Mouse (Mus musculus): ENCODE data around the gene Kif21a. TPM values are rescaled to one million over a fixed set of nuclear protein-coding genes. Genes with fewer than 3 reads are reported as not detected.
A peak's percentile ranks its signal among the peaks of the same experiment; 100 is the strongest.

The Kif21a gene
- polyA plus RNA-seq, 1 experiment from 2014 or later, result 56.3 TPM

DNA sequence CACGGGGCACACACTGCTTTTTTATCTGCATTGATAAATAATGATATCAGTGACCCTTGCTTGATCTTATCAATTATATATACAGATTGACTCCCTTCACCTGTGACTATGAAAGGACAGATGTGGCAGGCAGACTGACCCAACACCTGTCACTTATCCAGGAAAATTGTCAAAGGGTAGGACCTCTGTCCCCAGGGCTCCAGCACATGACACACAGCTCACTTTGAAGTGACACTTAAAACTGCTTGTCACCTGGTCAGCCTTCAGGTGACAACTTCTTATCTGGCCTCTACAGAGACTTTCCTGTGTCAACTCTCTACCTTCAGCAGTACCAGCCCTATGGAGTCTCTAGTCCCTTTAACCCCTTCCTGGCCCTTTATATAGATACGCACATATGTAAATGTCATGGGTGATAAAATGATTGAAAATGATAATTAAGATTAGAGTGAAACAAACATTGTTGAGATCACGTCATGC is 7.2 kb upstream of the Kif21a start:
- H3K4me2 ChIP-seq (replicated peaks; ENCODE audit: low read depth, low read length), result no peak overlapping the region
- no peak overlapping the region for H3K9ac ChIP-seq (ENCODE audit: low read depth, low read length)
- no peaks in the 10 kb centered on the region for H3K9me3 ChIP-seq (ENCODE audit: control insufficient read depth, low read length)
- DNase-seq (ENCODE audit: low spot score) (no peak), ATAC-seq (ENCODE audit: low FRiP score) (peak; percentile 8)
- peaks cover 3% of the 10 kb centered on the region; the same call in 1 of the 2 replicates for H3K4me1 ChIP-seq (replicated peaks; ENCODE audit: control insufficient read depth, insufficient read depth, low read length)
- WGBS, result 54% methylated on average over 3 of the region's 3 CpGs
- no peaks in the 10 kb centered on the region for H3K27me3 ChIP-seq (ENCODE audit: control insufficient read depth, insufficient read depth, low read length)
- no peaks in the 10 kb centered on the region for H3K36me3 ChIP-seq (ENCODE audit: control insufficient read depth, insufficient read depth, low read length)
- 0 out of 2 replicates have a peak overlapping the region, but pooled peaks have one; percentile 18 for H3K27ac ChIP-seq (ENCODE audit: low read depth, low read length)
- H3K4me3 ChIP-seq (ENCODE audit: low read depth, low read length), result no peak overlapping the region

DNA sequence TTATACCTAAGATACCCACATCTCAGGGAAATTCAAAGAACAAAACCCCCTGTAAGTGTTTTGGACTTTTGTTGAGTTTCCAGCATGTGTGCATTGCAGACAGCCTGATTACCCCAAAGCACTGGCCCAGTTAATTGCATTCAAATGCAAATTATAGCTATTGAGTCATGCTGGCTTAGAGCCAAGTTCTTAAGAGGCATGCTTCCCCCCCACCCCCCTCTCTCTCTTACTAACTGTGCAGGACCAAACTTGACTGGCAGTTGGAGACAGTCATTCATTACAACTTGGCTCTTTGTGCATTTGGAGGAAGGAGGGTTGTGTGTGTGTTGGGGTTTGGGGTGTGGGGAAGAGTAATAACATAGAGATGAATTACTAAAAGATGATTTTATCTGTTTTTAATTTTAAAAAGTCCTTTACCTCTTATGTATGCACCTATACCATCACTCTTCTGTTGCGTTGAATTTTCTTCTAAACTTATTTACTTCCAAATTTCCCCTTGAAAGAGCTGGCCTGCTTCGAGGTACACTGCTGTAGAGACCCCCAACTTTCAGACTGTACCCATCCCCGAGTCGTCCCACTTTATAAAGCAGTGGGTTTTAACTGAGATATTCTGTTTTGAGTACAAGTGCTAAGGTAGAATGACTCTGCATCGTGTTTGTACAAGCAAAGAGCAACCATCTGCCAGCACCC is 6.6 kb upstream of the Kif21a start:
- peaks cover 3% of the 10 kb centered on the region; the same call in 1 of the 2 replicates for H3K4me1 ChIP-seq (replicated peaks; ENCODE audit: control insufficient read depth, insufficient read depth, low read length)

DNA sequence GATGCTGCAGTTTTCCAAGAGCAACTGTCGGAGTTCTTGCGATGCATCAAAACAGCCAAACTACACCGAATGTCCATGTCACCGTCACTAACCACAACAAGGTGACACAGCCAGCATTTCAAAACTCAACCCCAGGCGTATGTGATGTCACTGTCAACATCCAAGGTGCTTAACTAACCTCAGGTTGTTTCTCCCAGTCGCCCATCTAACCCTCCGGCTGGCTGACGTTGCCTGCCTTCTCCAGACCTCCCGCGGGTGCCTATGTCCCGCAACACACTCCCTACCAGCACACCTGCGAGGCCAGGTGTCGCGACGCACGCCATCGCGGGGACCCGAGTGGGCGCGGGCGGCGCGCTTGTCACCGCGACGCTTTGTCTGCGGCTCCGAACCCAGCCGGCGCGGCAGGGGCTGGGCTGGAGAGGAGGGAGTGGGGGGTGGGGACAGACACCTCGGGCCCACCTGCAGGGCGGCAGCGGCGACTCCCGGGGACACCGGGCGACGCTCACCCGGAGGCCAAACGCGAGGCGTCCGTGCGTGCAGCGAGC is 725 bp downstream of the Kif21a start:
- Histone ChIP-seq H3K4me2 (replicated peaks; ENCODE audit: low read depth, low read length) (peak overlapping the region; percentile 87), H3K9me3 (ENCODE audit: control insufficient read depth, low read length) (no peaks in the 10 kb centered on the region), H3K27me3 (ENCODE audit: control insufficient read depth, insufficient read depth, low read length) (no peaks in the 10 kb centered on the region), H3K4me3 (ENCODE audit: low read depth, low read length) (peak overlapping the region; percentile 98), H3K36me3 (ENCODE audit: control insufficient read depth, insufficient read depth, low read length) (no peaks in the 10 kb centered on the region), H3K4me1 (replicated peaks; ENCODE audit: control insufficient read depth, insufficient read depth, low read length) (0 out of 2 replicates have a peak, but pooled peaks cover 2% of the 10 kb centered on the region), H3K9ac (ENCODE audit: low read depth, low read length) (peak overlapping the region; percentile 96), H3K27ac (ENCODE audit: low read depth, low read length) (peak overlapping the region; percentile 100)
- WGBS, result 2% methylated on average over 38 of the region's 47 CpGs
- peak; percentile 50 for ATAC-seq (ENCODE audit: low FRiP score)
- peak; percentile 62 for DNase-seq (ENCODE audit: low spot score)

More for the DNA sequence above, 6.6 kb upstream of the Kif21a start:
- Histone ChIP-seq H3K9ac (ENCODE audit: low read depth, low read length) (no peak overlapping the region), H3K9me3 (ENCODE audit: control insufficient read depth, low read length) (no peaks in the 10 kb centered on the region), H3K27me3 (ENCODE audit: control insufficient read depth, insufficient read depth, low read length) (no peaks in the 10 kb centered on the region), H3K36me3 (ENCODE audit: control insufficient read depth, insufficient read depth, low read length) (no peaks in the 10 kb centered on the region), H3K4me3 (ENCODE audit: low read depth, low read length) (no peak overlapping the region), H3K27ac (ENCODE audit: low read depth, low read length) (0 out of 2 replicates have a peak overlapping the region, but pooled peaks have one; percentile 18), H3K4me2 (replicated peaks; ENCODE audit: low read depth, low read length) (no peak overlapping the region)
- DNase-seq (ENCODE audit: low spot score) (peak; percentile 81), ATAC-seq (ENCODE audit: low FRiP score) (peak; percentile 86)
- 40% methylated on average over 5 of the region's 5 CpGs for WGBS

DNA sequence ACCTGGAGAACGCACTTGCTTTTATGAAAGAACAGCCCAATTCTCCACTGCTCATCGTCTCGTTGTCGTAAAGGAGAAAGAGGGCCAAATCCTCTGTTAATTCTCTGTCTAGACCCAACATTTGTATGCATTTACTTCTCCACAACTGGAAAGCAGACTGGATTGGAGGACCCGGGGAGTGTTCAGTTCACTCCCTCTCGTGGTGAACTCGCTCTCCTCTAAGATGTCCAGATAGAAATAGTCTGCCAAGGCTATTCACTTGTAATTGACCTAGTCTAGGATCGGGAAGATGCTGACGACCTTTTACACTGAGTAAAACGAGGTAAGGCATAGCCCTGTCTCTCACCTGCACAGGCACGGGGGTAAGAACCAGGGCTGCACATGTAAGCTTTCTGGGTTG is 2.1 kb downstream of the Kif21a start:
- Histone ChIP-seq H3K27me3 (ENCODE audit: control insufficient read depth, insufficient read depth, low read length) (no peaks in the 10 kb centered on the region), H3K4me3 (ENCODE audit: low read depth, low read length) (peak overlapping the region; percentile 27), H3K9ac (ENCODE audit: low read depth, low read length) (peak overlapping the region; percentile 20; the same call in 1 of the 2 replicates), H3K4me1 (replicated peaks; ENCODE audit: control insufficient read depth, insufficient read depth, low read length) (0 out of 2 replicates have a peak, but pooled peaks cover 2% of the 10 kb centered on the region), H3K9me3 (ENCODE audit: control insufficient read depth, low read length) (no peaks in the 10 kb centered on the region), H3K4me2 (replicated peaks; ENCODE audit: low read depth, low read length) (peak overlapping the region; percentile 37), H3K27ac (ENCODE audit: low read depth, low read length) (no peak overlapping the region), H3K36me3 (ENCODE audit: control insufficient read depth, insufficient read depth, low read length) (no peaks in the 10 kb centered on the region)
- ATAC-seq (ENCODE audit: low FRiP score) (no peak), DNase-seq (ENCODE audit: low spot score) (no peak)
- 79% methylated on average over 11 of the region's 11 CpGs for WGBS

DNA sequence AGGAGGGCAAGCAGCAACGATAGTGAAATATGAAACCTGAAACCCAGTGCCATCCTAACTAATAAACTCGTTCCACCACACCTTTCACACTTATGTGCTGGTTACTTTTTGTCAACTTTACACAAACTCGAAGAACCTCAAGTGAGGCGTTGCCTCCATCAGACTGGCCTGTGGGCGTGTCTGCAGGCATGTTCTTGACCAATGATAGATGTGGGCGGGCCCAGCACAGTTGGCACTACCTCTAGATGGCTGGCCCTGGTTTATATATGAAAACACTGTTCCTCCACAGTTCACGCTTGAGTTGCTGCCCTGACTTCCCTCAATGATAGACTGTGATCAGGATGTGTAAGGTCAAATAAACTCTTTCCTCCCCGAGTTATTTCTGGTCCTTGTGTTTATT is 3.2 kb downstream of the Kif21a start:
- no peak overlapping the region for H3K4me3 ChIP-seq (ENCODE audit: low read depth, low read length)
- H3K27me3 ChIP-seq (ENCODE audit: control insufficient read depth, insufficient read depth, low read length), result no peaks in the 10 kb centered on the region
- no peaks in the 10 kb centered on the region for H3K9me3 ChIP-seq (ENCODE audit: control insufficient read depth, low read length)
- H3K36me3 ChIP-seq (ENCODE audit: control insufficient read depth, insufficient read depth, low read length), result no peaks in the 10 kb centered on the region
- H3K9ac ChIP-seq (ENCODE audit: low read depth, low read length), result no peak overlapping the region
- 76% methylated on average over 8 of the region's 8 CpGs for WGBS
- no peak for ATAC-seq (ENCODE audit: low FRiP score)
- no peak overlapping the region for H3K27ac ChIP-seq (ENCODE audit: low read depth, low read length)
- H3K4me2 ChIP-seq (replicated peaks; ENCODE audit: low read depth, low read length), result no peak overlapping the region
- H3K4me1 ChIP-seq (replicated peaks; ENCODE audit: control insufficient read depth, insufficient read depth, low read length), result 0 out of 2 replicates have a peak, but pooled peaks cover 2% of the 10 kb centered on the region
- DNase-seq (ENCODE audit: low spot score), result no peak

DNA sequence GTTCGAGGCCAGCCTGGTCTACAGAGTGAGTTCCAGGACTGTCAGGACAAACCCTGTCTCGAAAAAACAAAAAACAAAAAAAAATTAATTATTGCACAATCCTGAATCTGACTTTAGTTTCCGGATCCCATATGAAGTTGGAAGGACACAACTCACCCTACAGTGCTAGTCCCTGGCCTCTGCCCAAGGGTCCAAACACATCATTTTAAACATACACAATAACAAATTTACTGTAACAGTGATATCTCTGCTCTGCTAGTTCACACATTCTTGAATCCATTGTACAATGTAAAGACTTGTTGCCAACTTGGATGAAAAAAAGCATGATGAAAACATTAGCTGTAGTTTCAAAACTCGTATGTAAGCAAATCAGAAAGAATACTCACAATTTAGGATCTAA is 6.5 kb downstream of the Kif21a start:
- ATAC-seq (ENCODE audit: low FRiP score) (no peak), DNase-seq (ENCODE audit: low spot score) (no peak)
- 93% methylated on average over 4 of the region's 4 CpGs for WGBS
- H3K4me1 ChIP-seq (replicated peaks; ENCODE audit: control insufficient read depth, insufficient read depth, low read length), result no peaks in the 10 kb centered on the region
- no peaks in the 10 kb centered on the region for H3K27me3 ChIP-seq (ENCODE audit: control insufficient read depth, insufficient read depth, low read length)
- H3K36me3 ChIP-seq (ENCODE audit: control insufficient read depth, insufficient read depth, low read length), result no peaks in the 10 kb centered on the region
- H3K4me2 ChIP-seq (replicated peaks; ENCODE audit: low read depth, low read length), result no peak overlapping the region
- H3K9ac ChIP-seq (ENCODE audit: low read depth, low read length), result no peak overlapping the region
- H3K4me3 ChIP-seq (ENCODE audit: low read depth, low read length), result no peak overlapping the region
- H3K9me3 ChIP-seq (ENCODE audit: control insufficient read depth, low read length), result no peaks in the 10 kb centered on the region
- no peak overlapping the region for H3K27ac ChIP-seq (ENCODE audit: low read depth, low read length)

DNA sequence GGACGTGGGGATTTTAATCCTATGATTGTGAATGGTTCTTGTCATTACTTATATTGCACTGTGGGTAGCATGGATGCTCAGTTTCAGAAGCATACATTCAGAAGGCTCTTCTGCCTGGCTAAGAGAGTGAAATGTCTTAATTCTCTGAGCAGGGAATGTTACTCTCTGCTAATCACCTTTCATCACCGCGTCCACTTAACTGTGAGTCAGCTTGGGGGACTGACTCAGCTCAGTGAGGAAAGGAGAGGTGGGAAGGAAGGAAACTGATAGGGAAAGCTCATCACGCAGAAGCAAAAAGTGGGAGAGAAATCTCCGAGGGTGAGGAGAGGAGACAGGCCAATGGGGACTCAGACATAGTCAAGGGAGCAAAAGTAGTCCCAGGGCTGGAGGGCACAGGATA is 10.9 kb downstream of the Kif21a start:
- Histone ChIP-seq H3K4me1 (replicated peaks; ENCODE audit: control insufficient read depth, insufficient read depth, low read length) (no peaks in the 10 kb centered on the region), H3K9me3 (ENCODE audit: control insufficient read depth, low read length) (no peaks in the 10 kb centered on the region), H3K27ac (ENCODE audit: low read depth, low read length) (no peak overlapping the region), H3K9ac (ENCODE audit: low read depth, low read length) (no peak overlapping the region), H3K4me2 (replicated peaks; ENCODE audit: low read depth, low read length) (no peak overlapping the region), H3K4me3 (ENCODE audit: low read depth, low read length) (no peak overlapping the region), H3K27me3 (ENCODE audit: control insufficient read depth, insufficient read depth, low read length) (no peaks in the 10 kb centered on the region), H3K36me3 (ENCODE audit: control insufficient read depth, insufficient read depth, low read length) (no peaks in the 10 kb centered on the region)
- no peak for DNase-seq (ENCODE audit: low spot score)
- ATAC-seq (ENCODE audit: low FRiP score), result no peak
- 84% methylated on average over 5 of the region's 5 CpGs for WGBS

DNA sequence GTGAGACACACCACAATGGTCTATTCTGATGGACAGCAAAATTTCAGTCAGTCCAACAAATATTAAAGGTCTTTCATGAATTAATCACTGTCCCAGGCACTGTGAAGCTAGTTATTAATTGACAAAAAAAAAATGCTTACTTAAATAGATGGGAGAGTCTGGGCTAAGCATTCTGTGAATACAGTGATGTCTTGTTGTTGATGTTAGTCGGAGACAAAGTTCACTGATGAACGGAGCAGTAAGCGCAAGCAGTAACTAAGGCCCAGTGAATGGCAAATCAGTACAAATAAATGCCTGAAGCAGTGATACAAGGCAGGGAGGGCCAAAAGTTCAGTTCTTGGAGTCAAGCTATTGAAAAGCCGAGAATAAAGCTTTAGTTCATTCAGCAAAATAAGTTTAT is 15.7 kb downstream of the Kif21a start:
- 55% methylated on average over 4 of the region's 4 CpGs for WGBS
- no peak for ATAC-seq (ENCODE audit: low FRiP score)
- Histone ChIP-seq H3K4me2 (replicated peaks; ENCODE audit: low read depth, low read length) (no peak overlapping the region), H3K27ac (ENCODE audit: low read depth, low read length) (no peak overlapping the region), H3K4me3 (ENCODE audit: low read depth, low read length) (no peak overlapping the region), H3K4me1 (replicated peaks; ENCODE audit: control insufficient read depth, insufficient read depth, low read length) (no peaks in the 10 kb centered on the region), H3K27me3 (ENCODE audit: control insufficient read depth, insufficient read depth, low read length) (no peaks in the 10 kb centered on the region), H3K9ac (ENCODE audit: low read depth, low read length) (no peak overlapping the region), H3K36me3 (ENCODE audit: control insufficient read depth, insufficient read depth, low read length) (no peaks in the 10 kb centered on the region), H3K9me3 (ENCODE audit: control insufficient read depth, low read length) (no peaks in the 10 kb centered on the region)
- no peak for DNase-seq (ENCODE audit: low spot score)

DNA sequence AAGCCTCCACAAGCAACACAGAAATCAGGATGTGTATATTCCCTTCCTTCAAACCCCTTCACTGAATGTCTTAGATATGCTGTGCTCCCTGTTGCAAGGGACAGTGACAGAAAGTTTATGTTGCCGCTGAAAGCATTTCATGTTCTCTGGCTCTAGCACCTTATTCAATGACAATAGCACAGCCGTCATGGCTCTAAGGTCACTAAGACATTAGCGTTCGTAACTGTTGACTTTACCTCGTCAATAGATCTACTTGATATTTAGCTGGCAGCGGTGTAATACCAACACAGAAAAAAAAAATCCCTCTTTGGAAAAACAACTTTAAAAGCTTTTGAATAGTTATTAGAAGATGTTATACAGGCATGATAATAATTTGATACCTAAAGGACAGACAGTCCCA is 16.2 kb downstream of the Kif21a start:
- Histone ChIP-seq H3K27ac (ENCODE audit: low read depth, low read length) (no peak overlapping the region), H3K4me3 (ENCODE audit: low read depth, low read length) (no peak overlapping the region), H3K36me3 (ENCODE audit: control insufficient read depth, insufficient read depth, low read length) (no peaks in the 10 kb centered on the region), H3K9ac (ENCODE audit: low read depth, low read length) (no peak overlapping the region), H3K4me1 (replicated peaks; ENCODE audit: control insufficient read depth, insufficient read depth, low read length) (no peaks in the 10 kb centered on the region), H3K4me2 (replicated peaks; ENCODE audit: low read depth, low read length) (no peak overlapping the region), H3K27me3 (ENCODE audit: control insufficient read depth, insufficient read depth, low read length) (no peaks in the 10 kb centered on the region), H3K9me3 (ENCODE audit: control insufficient read depth, low read length) (no peaks in the 10 kb centered on the region)
- ATAC-seq (ENCODE audit: low FRiP score), result no peak
- no peak for DNase-seq (ENCODE audit: low spot score)
- 77% methylated on average over 6 of the region's 6 CpGs for WGBS
